ENCODE assay signal across 12 mouse cellular contexts in genomic region chr7:132169419-132170169, GRCm38 (mm10). TPM values are rescaled to one million over a fixed set of nuclear protein-coding genes. Genes with fewer than 3 reads are reported as not detected.
DNase-seq lines count a peak whose midpoint lies in the region; ATAC-seq and TF ChIP-seq lines count a peak whose summit lies in the region.
"Had no signal": no experiment of that assay in that cellular context is flagged by ENCODE, and none has a peak within 500 bp of the region (broad histone marks: within the 10 kb centered on the region; RNA-seq: fewer than 3 reads in every experiment).

No protein-coding gene starts in this region.

- 0 out of 2 replicates have a peak, but pooled peaks cover 3% of the 10 kb centered on the region for H3K27me3 ChIP-seq in limb, embryonic 12.5 days
- H3K27me3 ChIP-seq in limb, embryonic 10.5 days (ENCODE audit: low read depth, poor library complexity, severe bottlenecking): no peaks in the 10 kb centered on the region
- H3K27me3 ChIP-seq in C2C12 (ENCODE audit: control insufficient read depth, insufficient read depth, insufficient read length): peaks cover 12% of the 10 kb centered on the region
- no peaks in the 10 kb centered on the region for H3K27me3 ChIP-seq in limb, embryonic 14.5 days (ENCODE audit: control insufficient read depth, insufficient read depth, low read length)

- H3K36me3 ChIP-seq in limb, embryonic 12.5 days: no peaks in the 10 kb centered on the region
- H3K36me3 ChIP-seq in limb, embryonic 10.5 days: no peaks in the 10 kb centered on the region
- H3K36me3 ChIP-seq in C2C12 (ENCODE audit: control insufficient read depth, insufficient read depth): no peaks in the 10 kb centered on the region
- no peaks in the 10 kb centered on the region for H3K36me3 ChIP-seq in limb, embryonic 14.5 days (ENCODE audit: control insufficient read depth, insufficient read depth, low read length)
- H3K36me3 ChIP-seq: G1E; heart, embryonic 10.5 days had no signal

- H3K9ac ChIP-seq in limb, embryonic 12.5 days (replicated peaks): no peak overlapping the region
- H3K9ac ChIP-seq in limb, embryonic 14.5 days (ENCODE audit: low read depth, low read length, severe bottlenecking): no peak overlapping the region
- H3K9ac ChIP-seq: liver, embryonic 14.5 days had no signal

- no peak overlapping the region for H3K4me2 ChIP-seq in limb, embryonic 12.5 days
- no peak overlapping the region for H3K4me2 ChIP-seq in limb, embryonic 14.5 days (replicated peaks; ENCODE audit: low read depth, low read length, severe bottlenecking)

- H3K79me3 ChIP-seq in C2C12 (ENCODE audit: low read depth): no peaks in the 10 kb centered on the region

- TF ChIP-seq POLR2A in limb, embryonic 14.5 days (IDR thresholded peaks at IDR 0.05; ENCODE audit: borderline replicate concordance, extremely low read depth, insufficient read depth, insufficient read length): no peak

- H3K4me1 ChIP-seq in limb, embryonic 12.5 days (replicated peaks): peaks cover 14% of the 10 kb centered on the region
- peaks cover 11% of the 10 kb centered on the region for H3K4me1 ChIP-seq in limb, embryonic 10.5 days
- H3K4me1 ChIP-seq in limb, embryonic 14.5 days (ENCODE audit: control insufficient read depth, insufficient read depth, low read length): peaks cover 12% of the 10 kb centered on the region; the same call in 1 of the 2 replicates
- H3K4me1 ChIP-seq: heart, embryonic 10.5 days had no signal

- H3K27ac ChIP-seq in limb, embryonic 12.5 days: no peak overlapping the region
- H3K27ac ChIP-seq in limb, embryonic 10.5 days: no peak overlapping the region
- H3K27ac ChIP-seq in limb, embryonic 14.5 days (replicated peaks; ENCODE audit: low read depth, low read length): no peak overlapping the region
- H3K27ac ChIP-seq: heart, embryonic 10.5 days; liver, embryonic 14.5 days; stomach, postnatal 0 days had no signal

- no peak for TF ChIP-seq CTCF in C2C12 (IDR thresholded peaks at IDR 0.05; ENCODE audit: control insufficient read depth, insufficient read depth, insufficient read length)

- 39% methylated on average over 7 of the region's 7 CpGs for WGBS in limb, embryonic 12.5 days
- 66% methylated on average over 7 of the region's 7 CpGs for WGBS in limb, embryonic 10.5 days
- 28% methylated on average over 7 of the region's 7 CpGs for WGBS in limb, embryonic 14.5 days

- no peak overlapping the region for H3K4me3 ChIP-seq in limb, embryonic 12.5 days (replicated peaks)
- H3K4me3 ChIP-seq in limb, embryonic 10.5 days: no peak overlapping the region
- no peak overlapping the region for H3K4me3 ChIP-seq in C2C12 (ENCODE audit: insufficient read depth, poor library complexity, severe bottlenecking)
- no peak overlapping the region for H3K4me3 ChIP-seq in limb, embryonic 14.5 days (replicated peaks; ENCODE audit: low read length)
- H3K4me3 ChIP-seq: heart, embryonic 10.5 days had no signal

- no peak for DNase-seq in limb, embryonic 10.5 days (ENCODE audit: low spot score)
- DNase-seq in 3T3-L1 (ENCODE audit: low read depth, low spot score): peak; percentile 1
- peak; percentile 49 for DNase-seq in limb, embryonic 14.5 days (ENCODE audit: low spot score)
- DNase-seq in c-Kit-positive CD71-positive TER-119-positive erythroid progenitor cells, embryonic 14.5 days (ENCODE audit: low spot score): no peak
- DNase-seq in layer of hippocampus, adult 11-12 months (ENCODE audit: low spot score): no peak
- DNase-seq: cerebellum, postnatal 10 days had no signal

- no peaks in the 10 kb centered on the region for H3K79me2 ChIP-seq in C2C12 (ENCODE audit: control insufficient read depth, insufficient read depth)

- ATAC-seq in limb, embryonic 12.5 days (ENCODE audit: insufficient number of reproducible peaks, insufficient read depth, low FRiP score, low TSS enrichment, low read depth): peak; percentile 31; the same call in 1 of the 2 replicates
- peak; percentile 47; the same call in 1 of the 2 replicates for ATAC-seq in limb, embryonic 14.5 days (ENCODE audit: low FRiP score, low read depth)

- 0 out of 2 replicates have a peak, but pooled peaks cover 4% of the 10 kb centered on the region for H3K9me3 ChIP-seq in limb, embryonic 12.5 days
- no peaks in the 10 kb centered on the region for H3K9me3 ChIP-seq in limb, embryonic 10.5 days (replicated peaks)
- H3K9me3 ChIP-seq in limb, embryonic 14.5 days (ENCODE audit: control insufficient read depth, low read length): no peaks in the 10 kb centered on the region
- H3K9me3 ChIP-seq: heart, embryonic 10.5 days had no signal

- no peak overlapping the region for H3ac ChIP-seq in C2C12 (ENCODE audit: control insufficient read depth, insufficient read length, low read depth)

TF ChIP-seq in C2C12, 6 proteins besides CTCF, POLR2A, EP300 and RAD21:
- TF ChIP-seq CEBPB (IDR thresholded peaks at IDR 0.05; ENCODE audit: low read depth) (peak; percentile 15), USF1 (IDR thresholded peaks at IDR 0.05; ENCODE audit: low read depth) (no peak), FOSL1 (IDR thresholded peaks at IDR 0.05; ENCODE audit: insufficient read depth, low read length, poor library complexity, severe bottlenecking) (no peak)

RNA-seq across cellular contexts. Expression of gene Cpxm2, which starts 15.1 kb away (rescaled TPM):
- polyA plus RNA-seq in limb, embryonic 12.5 days (2016; fragmentation: Nextera tagmentation; extraction: Ambion mirVana): 4.1 and 4.2 TPM in 2 replicates
- polyA plus RNA-seq in limb, embryonic 10.5 days (2016; fragmentation: Nextera tagmentation; extraction: Ambion mirVana): 0.11 and 0.49 TPM in 2 replicates
- polyA plus RNA-seq in C2C12 (2012; fragmentation: generic; extraction: Trizol): not detected
- polyA plus RNA-seq in limb, embryonic 14.5 days (2012; rRNA removed): 29.5 and 31.4 TPM in 2 replicates
- polyA plus RNA-seq in limb, embryonic 14.5 days (2014; fragmentation: Nextera tagmentation; extraction: Ambion mirVana): 47.1 and 62.3 TPM in 2 replicates
- polyA plus RNA-seq: G1E had no signal

Comparison
In these comparisons a context has a peak if more than half of its experiments do, and no peak if none do; other contexts are left out.
1. DNase-seq: peak in 3T3-L1 (single experiment) and limb, embryonic 14.5 days (single experiment); none in limb, embryonic 10.5 days (single experiment), c-Kit-positive CD71-positive TER-119-positive erythroid progenitor cells, embryonic 14.5 days (single experiment) and layer of hippocampus, adult 11-12 months (single experiment).